Mouse (Mus musculus) frontal cortex, adult 2 months (tissue): ENCODE measurements around the gene Dcaf11. TPM values are rescaled to one million over a fixed set of nuclear protein-coding genes. Genes with fewer than 3 reads are reported as not detected.

Experiments used
- DNase-seq, 2 experiments: peaks; one replicate each; pipeline ENCODE4 v3.0.0; 2022; ENCODE audit warnings: low spot score in 1 of 2; ENCODE audit errors: extremely low spot score in 1 of 2
- polyA plus RNA-seq: library from polyadenylated mRNA; depleted of rRNA; stranded (reverse); fragments of >200 nt; gene quantifications from 2 replicates; pipeline ENCODE4 v1.2.3, GENCODE M21; 2012; rRNA removed

Dcaf11 gene
- polyA plus RNA-seq, result 107 and 128 TPM in 2 replicates

- peak; percentile 79 to 90 for DNase-seq
Measured at GRCm38 (mm10) chr14:55559799-55560201, at the start of gene Dcaf11. TSS of gene Dcaf11 (plus strand) at chr14:55560006.

- DNase-seq, result peak in 1 of 2 experiments; percentile 67
Measured at GRCm38 (mm10) chr14:55510125-55510731, 49.6 kb upstream of the Dcaf11 start, which contains the start of gene Cpne6. TSS of gene Cpne6 (plus strand) at chr14:55510445.

DNA sequence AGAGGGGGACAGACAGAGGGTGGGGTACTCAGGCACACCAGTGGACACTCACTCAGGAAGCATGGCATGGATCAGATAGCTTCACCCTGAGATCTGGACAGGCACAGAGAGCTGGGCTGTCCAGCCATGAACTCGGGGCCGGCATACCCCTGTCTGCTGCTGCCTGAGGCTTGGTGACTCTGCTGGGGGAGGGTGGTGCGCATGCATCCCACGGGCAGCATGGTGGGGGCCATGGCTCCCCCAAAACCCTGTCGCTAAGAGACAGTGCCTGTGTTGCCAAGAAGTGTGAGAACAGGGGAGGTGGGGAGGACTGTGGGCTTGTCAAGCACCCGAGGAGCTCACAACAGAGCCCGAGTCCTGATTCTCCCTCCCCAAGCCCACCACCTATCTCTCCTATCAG lies 48.8 kb upstream of the Dcaf11 start:
- peak in 1 of 2 experiments; percentile 77 for DNase-seq

- DNase-seq, result no peak
Measured at GRCm38 (mm10) chr14:55513927-55514326, 45.9 kb upstream of the Dcaf11 start.

DNA sequence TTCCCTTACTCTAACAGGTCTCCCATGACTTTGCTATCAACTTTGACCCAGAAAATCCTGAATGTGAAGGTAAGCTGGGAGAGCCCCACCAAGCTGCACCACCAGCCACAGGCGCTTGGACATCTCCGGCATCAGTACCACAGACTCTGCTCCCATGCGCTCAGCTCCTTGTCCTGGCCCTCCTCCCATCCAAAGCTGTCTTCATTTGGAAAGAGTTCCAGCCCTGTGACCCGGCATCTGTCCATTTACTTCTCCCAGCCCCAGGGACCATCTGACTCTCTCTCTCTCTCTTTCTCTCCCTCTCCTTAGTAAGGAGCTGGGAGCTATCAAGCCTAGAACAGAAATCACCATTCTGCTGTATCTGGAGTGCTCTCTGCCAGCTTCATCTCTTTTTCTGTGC lies 44.0 kb upstream of the Dcaf11 start:
- no peak for DNase-seq

GRCm38 (mm10) chr14:55518897-55519296 lies 40.9 kb upstream of the Dcaf11 start:
- peak; percentile 61 to 80 for DNase-seq

- no peak for DNase-seq
Measured at GRCm38 (mm10) chr14:55519604-55520003, 40.2 kb upstream of the Dcaf11 start.

DNA sequence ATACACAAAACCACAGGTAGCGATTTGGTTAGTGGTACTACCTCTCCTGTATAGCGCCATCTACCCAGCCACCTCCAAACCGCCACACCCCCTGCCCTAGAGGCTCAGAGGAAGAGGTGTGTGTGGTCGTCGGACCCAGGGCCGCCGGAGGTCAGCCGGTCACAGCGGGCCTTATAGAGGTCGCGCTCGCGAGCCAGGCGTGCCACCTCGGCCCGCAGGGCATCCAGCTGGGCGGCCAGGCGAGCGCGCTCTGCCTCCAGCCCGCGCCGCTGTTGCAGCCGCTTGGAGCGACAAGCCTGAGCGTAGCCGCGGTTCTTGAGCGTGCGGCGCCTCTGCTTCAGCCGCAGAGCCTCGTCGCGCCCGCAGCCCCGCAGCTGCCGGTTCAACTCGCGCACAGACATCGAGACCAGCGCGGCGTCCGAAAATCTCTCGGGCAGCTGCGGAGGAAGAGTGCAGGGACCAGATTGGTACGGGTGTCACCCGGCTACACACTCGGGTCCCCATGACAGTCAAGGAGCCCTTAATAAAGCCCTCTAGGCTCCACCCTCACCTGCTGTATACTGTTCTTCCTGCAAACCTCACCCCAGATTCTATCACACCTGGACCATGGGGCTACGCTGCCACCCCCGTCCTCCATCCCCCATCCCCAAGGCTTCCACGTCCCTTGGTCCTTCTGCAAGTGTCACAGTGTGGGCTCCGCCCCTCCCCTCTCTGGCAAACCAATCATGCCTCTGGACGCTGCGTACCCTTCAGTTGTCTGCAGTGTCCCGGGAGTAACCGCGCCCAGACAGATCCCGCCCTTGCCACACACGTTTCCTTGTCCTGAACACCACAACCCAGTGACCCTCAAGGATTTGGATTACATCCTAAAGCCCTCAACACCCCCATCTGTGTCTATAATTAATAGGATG lies 39.1 kb upstream of the Dcaf11 start:
- peak in 1 of 2 experiments; percentile 33 for DNase-seq

GRCm38 (mm10) chr14:55524062-55524461 lies 35.7 kb upstream of the Dcaf11 start:
- DNase-seq, result no peak

DNA sequence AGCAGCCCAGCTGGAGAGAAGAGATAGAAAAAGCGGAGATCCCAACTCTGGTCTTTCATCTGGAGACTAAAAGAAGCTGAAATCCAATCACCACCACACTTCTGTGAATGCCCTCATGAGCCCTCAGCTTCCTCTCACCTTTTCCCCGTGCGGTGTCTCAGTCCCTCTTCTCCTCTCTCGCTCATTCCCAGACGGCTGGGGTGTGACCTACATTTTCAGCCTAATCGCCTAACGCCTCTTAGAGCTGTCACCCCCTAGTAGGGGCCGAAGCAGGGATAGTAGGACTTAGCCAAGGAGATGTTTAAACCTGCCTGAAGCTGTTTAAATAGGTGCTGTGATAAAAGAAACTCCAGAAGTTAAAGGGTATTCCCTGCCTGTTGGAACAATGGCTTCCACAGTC lies 35.0 kb upstream of the Dcaf11 start, which contains the start of gene Nrl:
Gene Nrl (minus strand): TSS at position 197 of the 400 bp plus-strand sequence.
- DNase-seq, result no peak

GRCm38 (mm10) chr14:55526674-55527073 lies 33.1 kb upstream of the Dcaf11 start:
- no peak for DNase-seq

GRCm38 (mm10) chr14:55527940-55528339 lies 31.9 kb upstream of the Dcaf11 start:
- DNase-seq, result peak in 1 of 2 experiments; percentile 68

DNA sequence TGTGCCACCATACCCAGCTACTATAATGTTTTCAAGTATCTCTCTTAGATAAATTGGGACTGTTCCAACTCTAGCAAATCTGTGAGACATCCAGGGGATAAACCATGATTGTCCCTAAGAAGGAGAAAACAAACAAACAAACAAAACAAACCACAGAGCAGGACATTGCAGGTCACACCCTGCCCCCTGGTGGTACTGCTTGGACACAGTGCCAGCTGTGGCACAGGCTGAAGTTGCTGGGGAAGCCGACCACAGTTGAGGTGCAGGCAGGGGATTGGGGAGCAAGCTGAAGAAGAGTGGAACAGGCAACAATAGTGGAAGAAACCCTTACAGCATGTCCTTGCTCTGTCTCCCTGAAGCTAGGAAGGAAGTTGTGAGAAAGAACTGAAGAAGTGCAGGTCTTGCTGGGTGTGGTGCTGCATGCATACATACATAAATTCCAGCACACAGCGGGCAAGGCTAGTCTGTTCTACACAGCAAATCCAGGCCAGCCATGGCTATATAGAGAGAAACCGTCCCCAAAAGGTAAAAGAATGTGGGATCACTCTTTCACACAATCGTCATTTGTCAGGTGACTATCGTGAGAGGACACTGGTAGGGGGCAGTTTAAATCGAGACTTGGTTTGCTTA lies 23.6 kb upstream of the Dcaf11 start:
- peak in 1 of 2 experiments; percentile 44 for DNase-seq

DNA sequence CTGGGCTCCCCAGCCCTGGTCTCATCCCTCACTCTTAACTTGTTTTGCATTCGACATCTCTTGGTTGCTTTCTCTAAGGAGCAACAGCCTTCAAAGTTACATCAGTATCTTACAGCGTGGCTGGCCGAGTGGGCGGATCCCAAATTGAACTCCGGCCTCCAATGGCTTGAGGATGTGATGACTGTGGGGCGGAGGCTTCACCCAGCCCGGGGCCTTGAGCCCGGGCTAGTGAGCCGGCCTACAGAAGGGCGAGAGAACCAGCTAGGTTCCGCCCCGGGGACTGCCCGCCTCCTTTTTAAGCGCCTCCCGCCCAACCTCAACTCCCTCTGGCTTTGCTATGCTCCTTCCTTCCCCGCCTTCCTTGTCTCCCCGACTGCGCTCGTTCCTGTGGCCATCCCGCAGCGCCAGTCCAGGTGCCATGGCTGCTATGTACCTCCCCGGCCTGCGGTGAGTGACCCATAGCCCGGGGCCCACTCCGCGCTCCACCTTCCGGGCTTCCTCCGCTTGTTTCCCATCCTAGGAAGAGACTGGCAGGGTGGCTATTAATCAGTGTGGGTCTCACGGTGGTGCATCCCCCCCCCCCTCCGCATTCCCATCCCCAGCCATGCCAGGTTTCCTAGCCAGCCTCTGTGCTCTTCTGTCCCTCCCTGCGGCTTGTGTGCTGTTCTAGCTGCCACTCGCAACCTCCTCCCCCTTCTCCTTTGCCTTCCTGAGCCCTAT lies 19.6 kb upstream of the Dcaf11 start, which contains the start of gene Pck2:
Gene Pck2 (plus strand): TSS at position 200 of the 720 bp plus-strand sequence.
- DNase-seq, result peak; percentile 48 to 79

GRCm38 (mm10) chr14:55540787-55541321 lies 19.0 kb upstream of the Dcaf11 start:
- DNase-seq, result peak in 1 of 2 experiments; percentile 83

GRCm38 (mm10) chr14:55542268-55542667 lies 17.5 kb upstream of the Dcaf11 start:
- DNase-seq, result no peak

GRCm38 (mm10) chr14:55544334-55544733 lies 15.5 kb upstream of the Dcaf11 start:
- no peak for DNase-seq

GRCm38 (mm10) chr14:55550191-55550590 lies 9.6 kb upstream of the Dcaf11 start:
- DNase-seq, result no peak

GRCm38 (mm10) chr14:55551347-55551746 lies 8.5 kb upstream of the Dcaf11 start:
- DNase-seq, result no peak

DNA sequence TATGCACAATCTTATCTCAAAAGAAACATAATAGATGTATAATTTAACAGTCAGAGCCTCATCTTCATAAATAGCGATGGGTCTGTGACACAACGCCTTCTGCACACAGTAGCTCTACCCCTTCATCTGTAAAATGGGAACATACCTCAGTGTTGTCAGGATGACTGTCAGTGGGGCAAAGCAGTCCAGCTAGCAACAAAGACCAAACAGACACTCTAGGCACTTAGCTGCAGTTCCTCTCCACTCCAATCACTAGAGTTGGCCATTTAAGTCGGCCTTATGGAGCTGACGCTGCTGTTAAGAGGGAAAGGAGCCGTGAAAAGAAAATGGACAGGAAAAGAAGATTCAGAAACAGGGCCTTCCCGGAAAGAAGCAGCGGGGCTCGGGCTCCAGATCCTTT lies 8.0 kb upstream of the Dcaf11 start:
- no peak for DNase-seq
